Comparison of ENCODE assay signal across 24 mouse cellular contexts in genomic region chr3:75009701-75010100, GRCm38 (mm10).
"Had no signal": no experiment of that assay in that cellular context is flagged by ENCODE, and none has a peak within 500 bp of the region (broad histone marks: within the 10 kb centered on the region; RNA-seq: fewer than 3 reads in every experiment).

No protein-coding gene starts in this region.

- H3K9ac ChIP-seq: kidney, embryonic 15.5 days; limb, embryonic 12.5 days; limb, embryonic 15.5 days; liver, embryonic 14.5 days; liver, postnatal 0 days; lung, embryonic 14.5 days; midbrain, embryonic 13.5 days; neural tube, embryonic 13.5 days had no signal

- H3K27ac ChIP-seq: kidney, embryonic 15.5 days; limb, embryonic 12.5 days; limb, embryonic 15.5 days; liver, embryonic 14.5 days; midbrain, embryonic 10.5 days; midbrain, embryonic 13.5 days; neural tube, embryonic 13.5 days; stomach, postnatal 0 days had no signal

- H3K36me3 ChIP-seq: kidney, embryonic 15.5 days; limb, embryonic 12.5 days; limb, embryonic 15.5 days; midbrain, embryonic 10.5 days; midbrain, embryonic 13.5 days; neural tube, embryonic 13.5 days had no signal

- ATAC-seq: liver, postnatal 0 days; lung, postnatal 0 days; midbrain, embryonic 13.5 days; midbrain, embryonic 16.5 days had no signal

- H3K4me1 ChIP-seq: kidney, embryonic 15.5 days; limb, embryonic 12.5 days; limb, embryonic 15.5 days; megakaryocyte, embryonic 14.5 days; midbrain, embryonic 10.5 days; midbrain, embryonic 13.5 days; neural tube, embryonic 13.5 days had no signal

- H3K4me2 ChIP-seq: kidney, embryonic 15.5 days; limb, embryonic 12.5 days; limb, embryonic 15.5 days; liver, embryonic 11.5 days; lung, embryonic 14.5 days; midbrain, embryonic 13.5 days; neural tube, embryonic 13.5 days had no signal

- DNase-seq: kidney, adult 11 months; kidney, adult 8-10 months; kidney, postnatal 10 days; kidney, postnatal 36 days; left cerebral cortex, postnatal 4 days; liver, postnatal 0 days; lung, embryonic 14.5 days; lung, postnatal 36 days; retina, postnatal 1 day; right cerebral cortex, postnatal 4 days; thymus, postnatal 25 days had no signal

- H3K4me3 ChIP-seq: kidney, embryonic 15.5 days; limb, embryonic 12.5 days; limb, embryonic 15.5 days; megakaryocyte, embryonic 14.5 days; midbrain, embryonic 10.5 days; midbrain, embryonic 13.5 days; myocyte; neural tube, embryonic 13.5 days had no signal

- H3K9me3 ChIP-seq: kidney, embryonic 15.5 days; limb, embryonic 12.5 days; limb, embryonic 15.5 days; megakaryocyte, embryonic 14.5 days; midbrain, embryonic 10.5 days; midbrain, embryonic 13.5 days; neural tube, embryonic 13.5 days had no signal

- H3K27me3 ChIP-seq: kidney, embryonic 15.5 days; limb, embryonic 12.5 days; limb, embryonic 15.5 days; megakaryocyte, embryonic 14.5 days; midbrain, embryonic 13.5 days; neural tube, embryonic 13.5 days had no signal
